Mouse (Mus musculus) liver, embryonic 11.5 days (tissue): ENCODE results near the gene Jmjd8. TPM values are rescaled to one million over a fixed set of nuclear protein-coding genes. Genes with fewer than 3 reads are reported as not detected.

Experiments used
- ATAC-seq: fragments of 200-750 bp; cut with Nextera tagmentation; replicated peaks from 2 replicates; pipeline ENCODE4 v1.8.0; 2017; ENCODE audit warnings: moderate number of reproducible peaks, mild to moderate bottlenecking, moderate TSS enrichment, moderate library complexity; ENCODE audit not compliant: low FRiP score
- DNase-seq: peaks from one replicate; pipeline ENCODE4 v3.0.0-alpha.2; 2017; ENCODE audit warnings: low spot score
- H3K27ac ChIP-seq: fragments of 300-500 bp; sonication (generic); 2 replicates; pipeline ENCODE4 v1.5.1; 2014; ENCODE audit warnings: mild to moderate bottlenecking, low read depth, low read length, control low read depth
- H3K27me3 ChIP-seq: fragments of 300-500 bp; sonication (generic); replicated peaks from 2 replicates; pipeline ENCODE4 v1.6.1; 2014; ENCODE audit warnings: low read length, mixed read lengths; ENCODE audit not compliant: control insufficient read depth, insufficient read depth
- H3K36me3 ChIP-seq: fragments of 300-500 bp; sonication (generic); 2 replicates; pipeline ENCODE4 v1.6.1; 2014; ENCODE audit warnings: mild to moderate bottlenecking, low read length, moderate library complexity, mixed read lengths; ENCODE audit not compliant: control insufficient read depth, insufficient read depth
- H3K4me1 ChIP-seq: fragments of 300-500 bp; sonication (generic); replicated peaks from 2 replicates; pipeline ENCODE4 v1.6.1; 2014; ENCODE audit warnings: low read length, mixed read lengths; ENCODE audit not compliant: control insufficient read depth, insufficient read depth
- H3K4me2 ChIP-seq: fragments of 300-500 bp; sonication (generic); 2 replicates; pipeline ENCODE4 v1.6.1; 2014; ENCODE audit warnings: mild to moderate bottlenecking, control low read depth, moderate library complexity
- H3K4me3 ChIP-seq: fragments of 300-500 bp; sonication (generic); 2 replicates; pipeline ENCODE4 v1.5.1; 2014; ENCODE audit warnings: low read depth, low read length, control low read depth
- H3K9ac ChIP-seq: fragments of 300-500 bp; sonication (generic); 2 replicates; pipeline ENCODE4 v1.6.1; 2014; ENCODE audit warnings: low read depth, low read length, control low read depth
- H3K9me3 ChIP-seq: fragments of 300-500 bp; sonication (generic); 2 replicates; pipeline ENCODE4 v1.6.1; 2016; ENCODE audit warnings: low read length, inconsistent platforms, mixed read lengths; ENCODE audit not compliant: control insufficient read depth
- WGBS: fragments of 180-500 bp; shearing (Covaris S2); extraction: QIAGEN DNeasy Blood & Tissue Kit; methylation state at CpG from one replicate; pipeline ENCODE4 v1.1.7; 2014; 5-methylcytosine and 5-hydroxymethylcytosine counted together
- polyA plus RNA-seq: library from polyadenylated mRNA; unstranded; fragments of >200 nt; fragmentation: Nextera tagmentation; extraction: Ambion mirVana; gene quantifications from 2 replicates; pipeline ENCODE4 v1.2.1, GENCODE M21; 2014

Jmjd8 gene
- polyA plus RNA-seq, 1 experiment from 2014 or later = 36.6 TPM

- peak; percentile 69 for ATAC-seq
- under 1% methylated on average over 45 of the region's 45 CpGs for WGBS
These were observed 36.7 kb upstream of the Jmjd8 start for GRCm38 (mm10) chr17:25791843-25792527.

GRCm38 (mm10) chr17:25792615-25793014 lies 36.1 kb upstream of the Jmjd8 start, which contains the start of gene Fam173a:
Gene Fam173a (minus strand): TSS chr17:25792901.
- ATAC-seq = peak; percentile 46; the same call in 1 of the 2 replicates
- WGBS = 1% methylated on average over 14 of the region's 14 CpGs
- H3K4me1 ChIP-seq = peaks cover 32% of the 10 kb centered on the region

More at GRCm38 (mm10) chr17:25791843-25792527, 36.7 kb upstream of the Jmjd8 start:
- H3K9me3 ChIP-seq = no peaks in the 10 kb centered on the region
- H3K27me3 ChIP-seq = no peaks in the 10 kb centered on the region
- peak overlapping the region; percentile 82 for H3K4me2 ChIP-seq
- no peaks in the 10 kb centered on the region; the same call in 1 of the 2 replicates for H3K36me3 ChIP-seq
- peak; percentile 86 for DNase-seq
- H3K27ac ChIP-seq = peak overlapping the region; percentile 94
- peaks cover 28% of the 10 kb centered on the region for H3K4me1 ChIP-seq
- H3K9ac ChIP-seq = peak overlapping the region; percentile 81
- peak overlapping the region; percentile 85 for H3K4me3 ChIP-seq

GRCm38 (mm10) chr17:25794197-25794596 lies 34.5 kb upstream of the Jmjd8 start:
- DNase-seq = no peak
- no peaks in the 10 kb centered on the region for H3K27me3 ChIP-seq

More at GRCm38 (mm10) chr17:25792615-25793014, 36.1 kb upstream of the Jmjd8 start, which contains the start of gene Fam173a:
- H3K4me3 ChIP-seq = peak within 1 kb of the TSS; percentile 85
- DNase-seq = peak; percentile 71
- peak within 1 kb of the TSS; percentile 94 for H3K27ac ChIP-seq
- H3K27me3 ChIP-seq = no peaks in the 10 kb centered on the region
- H3K9me3 ChIP-seq = no peaks in the 10 kb centered on the region
- peak within 1 kb of the TSS; percentile 82 for H3K4me2 ChIP-seq
- peak within 1 kb of the TSS; percentile 81 for H3K9ac ChIP-seq
- no peaks in the 10 kb centered on the region; the same call in 1 of the 2 replicates for H3K36me3 ChIP-seq

GRCm38 (mm10) chr17:25794998-25795397 lies 33.7 kb upstream of the Jmjd8 start:
- DNase-seq (no peak), ATAC-seq (no peak)
- Histone ChIP-seq H3K36me3 (no peaks in the 10 kb centered on the region), H3K4me3 (peak overlapping the region; percentile 73; the same call in 1 of the 2 replicates), H3K4me2 (peak overlapping the region; percentile 98; the same call in 1 of the 2 replicates), H3K4me1 (peaks cover 33% of the 10 kb centered on the region), H3K9ac (no peak overlapping the region), H3K9me3 (no peaks in the 10 kb centered on the region), H3K27ac (no peak overlapping the region), H3K27me3 (no peaks in the 10 kb centered on the region)
- WGBS = 87% methylated on average over 17 of the region's 17 CpGs

More at GRCm38 (mm10) chr17:25794197-25794596, 34.5 kb upstream of the Jmjd8 start:
- ATAC-seq = no peak
- no peak overlapping the region for H3K4me3 ChIP-seq
- H3K36me3 ChIP-seq = no peaks in the 10 kb centered on the region
- no peaks in the 10 kb centered on the region for H3K9me3 ChIP-seq
- no peak overlapping the region for H3K9ac ChIP-seq
- WGBS = 90% methylated on average over 13 of the region's 13 CpGs
- H3K4me2 ChIP-seq = no peak overlapping the region
- H3K27ac ChIP-seq = no peak overlapping the region
- H3K4me1 ChIP-seq = peaks cover 33% of the 10 kb centered on the region

- Histone ChIP-seq H3K27me3 (no peaks in the 10 kb centered on the region), H3K36me3 (no peaks in the 10 kb centered on the region), H3K4me1 (peaks cover 32% of the 10 kb centered on the region), H3K9me3 (no peaks in the 10 kb centered on the region), H3K4me3 (peak within 1 kb of the TSS; percentile 73), H3K4me2 (peak within 1 kb of the TSS; percentile 98), H3K27ac (no peak within 1 kb of the TSS), H3K9ac (peak within 1 kb of the TSS; percentile 71)
- DNase-seq = no peak
- WGBS = 29% methylated on average over 6 of the region's 6 CpGs
- ATAC-seq = no peak
These were observed 33.0 kb upstream of the Jmjd8 start, which contains the start of gene AC134908.4 for GRCm38 (mm10) chr17:25795609-25796092. Gene AC134908.4 (minus strand): TSS chr17:25795659.

GRCm38 (mm10) chr17:25796211-25796771 lies 32.4 kb upstream of the Jmjd8 start:
- no peaks in the 10 kb centered on the region for H3K9me3 ChIP-seq
- H3K9ac ChIP-seq = peak overlapping the region; percentile 71
- DNase-seq (peak; percentile 46), ATAC-seq (0 out of 2 replicates have a peak, but pooled peaks have one; percentile 1)
- no peaks in the 10 kb centered on the region for H3K36me3 ChIP-seq
- WGBS = 2% methylated on average over 37 of the region's 37 CpGs
- H3K27me3 ChIP-seq = no peaks in the 10 kb centered on the region; the same call in 1 of the 2 replicates
- no peak overlapping the region for H3K27ac ChIP-seq
- peak overlapping the region; percentile 98 for H3K4me2 ChIP-seq
- H3K4me1 ChIP-seq = peaks cover 26% of the 10 kb centered on the region
- H3K4me3 ChIP-seq = peak overlapping the region; percentile 73

GRCm38 (mm10) chr17:25796951-25797369 lies 31.7 kb upstream of the Jmjd8 start, which contains the start of gene Metrn:
Gene Metrn (minus strand): TSS chr17:25797136.
- H3K9ac ChIP-seq = peak within 1 kb of the TSS; percentile 71
- no peak within 1 kb of the TSS for H3K27ac ChIP-seq
- DNase-seq (peak; percentile 91), ATAC-seq (peak; percentile 82)
- no peaks in the 10 kb centered on the region for H3K9me3 ChIP-seq
- peaks cover 23% of the 10 kb centered on the region for H3K4me1 ChIP-seq
- H3K4me3 ChIP-seq = peak within 1 kb of the TSS; percentile 73
- H3K27me3 ChIP-seq = no peaks in the 10 kb centered on the region; the same call in 1 of the 2 replicates
- peak within 1 kb of the TSS; percentile 98 for H3K4me2 ChIP-seq
- H3K36me3 ChIP-seq = no peaks in the 10 kb centered on the region
- WGBS = under 1% methylated on average over 35 of the region's 35 CpGs

GRCm38 (mm10) chr17:25801029-25801428 lies 27.6 kb upstream of the Jmjd8 start:
- 5% methylated on average over 6 of the region's 6 CpGs for WGBS
- DNase-seq (no peak), ATAC-seq (peak; percentile 38)
- peaks cover 8% of the 10 kb centered on the region; the same call in 1 of the 2 replicates for H3K4me1 ChIP-seq
- no peak overlapping the region for H3K4me2 ChIP-seq
- no peak overlapping the region for H3K4me3 ChIP-seq
- no peaks in the 10 kb centered on the region for H3K9me3 ChIP-seq
- H3K36me3 ChIP-seq = no peaks in the 10 kb centered on the region
- no peak overlapping the region for H3K27ac ChIP-seq
- peaks cover 7% of the 10 kb centered on the region for H3K27me3 ChIP-seq
- no peak overlapping the region for H3K9ac ChIP-seq
